Mouse (Mus musculus) stomach, embryonic 15.5 days (tissue): ENCODE results near the gene Rcan2. TPM values are rescaled to one million over a fixed set of nuclear protein-coding genes. Genes with fewer than 3 reads are reported as not detected.
A peak's percentile ranks its signal among the peaks of the same experiment; 100 is the strongest.

Source experiments
- ATAC-seq: fragments of 200-750 bp; cut with Nextera tagmentation; 2 replicates; pipeline ENCODE4 v1.8.0; 2017; ENCODE audit warnings: low read depth, moderate number of reproducible peaks, moderate TSS enrichment; ENCODE audit not compliant: insufficient read depth, low FRiP score
- H3K27ac ChIP-seq: fragments of 300-500 bp; sonication (generic); 2 replicates; pipeline ENCODE4 v1.5.1; 2015; ENCODE audit warnings: mild to moderate bottlenecking, inconsistent platforms
- H3K27me3 ChIP-seq: fragments of 300-500 bp; sonication (generic); replicated peaks from 2 replicates; pipeline ENCODE4 v1.6.1; 2015; ENCODE audit warnings: inconsistent platforms
- H3K36me3 ChIP-seq: fragments of 300-500 bp; sonication (generic); 2 replicates; pipeline ENCODE4 v1.6.1; 2015; ENCODE audit warnings: inconsistent platforms
- H3K4me1 ChIP-seq: fragments of 300-500 bp; sonication (generic); 2 replicates; pipeline ENCODE4 v1.6.1; 2015; ENCODE audit warnings: inconsistent platforms
- H3K4me2 ChIP-seq: fragments of 300-500 bp; sonication (generic); 2 replicates; pipeline ENCODE4 v1.6.1; 2015; ENCODE audit warnings: mild to moderate bottlenecking, inconsistent platforms
- H3K4me3 ChIP-seq: fragments of 300-500 bp; sonication (generic); replicated peaks from 2 replicates; pipeline ENCODE4 v1.5.1; 2015; ENCODE audit warnings: inconsistent platforms
- H3K9ac ChIP-seq: fragments of 300-500 bp; sonication (generic); 2 replicates; pipeline ENCODE4 v1.6.1; 2015; ENCODE audit warnings: inconsistent platforms
- H3K9me3 ChIP-seq: fragments of 300-500 bp; sonication (generic); 2 replicates; pipeline ENCODE4 v1.6.1; 2016; ENCODE audit warnings: inconsistent platforms
- WGBS: fragments of 180-500 bp; shearing (Covaris S2); methylation state at CpG from one replicate; pipeline ENCODE4 v1.1.7; 2015; 5-methylcytosine and 5-hydroxymethylcytosine counted together
- polyA plus RNA-seq: library from polyadenylated mRNA; unstranded; fragments of >200 nt; fragmentation: Nextera tagmentation; extraction: Ambion mirVana; gene quantifications from 2 replicates; pipeline ENCODE4 v1.2.1, GENCODE M21; 2015

The Rcan2 gene
- 12.5 and 14.3 TPM in 2 replicates for polyA plus RNA-seq

- Histone ChIP-seq H3K36me3 (no peaks in the 10 kb centered on the region), H3K27me3 (peaks cover 5% of the 10 kb centered on the region), H3K4me1 (peaks cover 6% of the 10 kb centered on the region), H3K27ac (peak within 1 kb of the TSS; percentile 40; the same call in 1 of the 2 replicates), H3K9me3 (no peaks in the 10 kb centered on the region), H3K9ac (peak within 1 kb of the TSS; percentile 44), H3K4me2 (peak within 1 kb of the TSS; percentile 97), H3K4me3 (peak within 1 kb of the TSS; percentile 59)
- WGBS: 3% methylated on average over 7 of the region's 7 CpGs
- 0 out of 2 replicates have a peak, but pooled peaks have one; percentile 47 for ATAC-seq
These were observed at the start of gene Rcan2 for GRCm38 (mm10) chr17:43801077-43801476. Gene Rcan2, plus strand, starts transcription at chr17:43801351.

DNA sequence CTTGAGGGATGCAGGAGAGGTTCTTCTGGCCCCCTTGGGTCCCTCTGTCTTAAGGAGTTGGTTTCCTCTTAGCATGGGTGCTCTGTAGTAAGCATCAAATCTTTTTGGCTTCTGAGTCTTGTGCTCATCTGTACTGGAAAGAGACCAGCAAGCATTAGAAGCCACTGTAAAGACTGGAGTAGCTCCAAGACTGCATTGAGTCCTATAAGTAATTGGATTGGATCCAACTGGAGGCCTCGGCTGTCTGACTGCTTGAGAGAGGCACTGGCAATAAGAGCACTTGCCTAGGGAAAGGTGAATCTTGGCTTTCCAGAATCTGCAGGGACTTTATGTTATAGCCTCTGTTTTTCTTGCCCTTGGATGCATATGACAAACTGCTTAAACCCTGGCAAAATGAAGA lies 48.3 kb upstream of the Rcan2 start:
- no peaks in the 10 kb centered on the region for H3K27me3 ChIP-seq
- H3K4me2 ChIP-seq: no peak overlapping the region
- no peaks in the 10 kb centered on the region for H3K36me3 ChIP-seq
- H3K27ac ChIP-seq: no peak overlapping the region
- no peaks in the 10 kb centered on the region for H3K9me3 ChIP-seq
- H3K4me3 ChIP-seq: no peak overlapping the region
- ATAC-seq: no peak
- H3K9ac ChIP-seq: no peak overlapping the region
- no peaks in the 10 kb centered on the region for H3K4me1 ChIP-seq
- WGBS: 25% methylated on average over 1 of the region's 1 CpGs

GRCm38 (mm10) chr17:43754687-43755086 lies 46.5 kb upstream of the Rcan2 start:
- H3K27me3 ChIP-seq: no peaks in the 10 kb centered on the region
- no peak for ATAC-seq
- no peak overlapping the region for H3K4me3 ChIP-seq
- no peak overlapping the region for H3K9ac ChIP-seq
- H3K4me2 ChIP-seq: no peak overlapping the region
- H3K9me3 ChIP-seq: no peaks in the 10 kb centered on the region
- H3K36me3 ChIP-seq: no peaks in the 10 kb centered on the region
- H3K27ac ChIP-seq: no peak overlapping the region
- H3K4me1 ChIP-seq: peaks cover 6% of the 10 kb centered on the region; the same call in 1 of the 2 replicates
- 58% methylated on average over 5 of the region's 5 CpGs for WGBS

- peaks cover 6% of the 10 kb centered on the region; the same call in 1 of the 2 replicates for H3K4me1 ChIP-seq
- no peaks in the 10 kb centered on the region for H3K9me3 ChIP-seq
- no peak overlapping the region for H3K27ac ChIP-seq
- no peaks in the 10 kb centered on the region for H3K27me3 ChIP-seq
- H3K4me3 ChIP-seq: no peak overlapping the region
- H3K36me3 ChIP-seq: no peaks in the 10 kb centered on the region
- 20% methylated on average over 15 of the region's 15 CpGs for WGBS
- 0 out of 2 replicates have a peak overlapping the region, but pooled peaks have one; percentile 25 for H3K4me2 ChIP-seq
- ATAC-seq: peak; percentile 82; the same call in 1 of the 2 replicates
- no peak overlapping the region for H3K9ac ChIP-seq
These were observed 42.4 kb upstream of the Rcan2 start for GRCm38 (mm10) chr17:43758607-43759259.

- WGBS: 62% methylated on average over 4 of the region's 4 CpGs
- no peak overlapping the region for H3K27ac ChIP-seq
- no peak overlapping the region for H3K4me2 ChIP-seq
- H3K4me1 ChIP-seq: no peaks in the 10 kb centered on the region
- no peak overlapping the region for H3K9ac ChIP-seq
- H3K4me3 ChIP-seq: no peak overlapping the region
- H3K27me3 ChIP-seq: no peaks in the 10 kb centered on the region
- no peaks in the 10 kb centered on the region for H3K36me3 ChIP-seq
- ATAC-seq: no peak
- H3K9me3 ChIP-seq: no peaks in the 10 kb centered on the region
These were observed 16.6 kb upstream of the Rcan2 start for GRCm38 (mm10) chr17:43784531-43784930.

DNA sequence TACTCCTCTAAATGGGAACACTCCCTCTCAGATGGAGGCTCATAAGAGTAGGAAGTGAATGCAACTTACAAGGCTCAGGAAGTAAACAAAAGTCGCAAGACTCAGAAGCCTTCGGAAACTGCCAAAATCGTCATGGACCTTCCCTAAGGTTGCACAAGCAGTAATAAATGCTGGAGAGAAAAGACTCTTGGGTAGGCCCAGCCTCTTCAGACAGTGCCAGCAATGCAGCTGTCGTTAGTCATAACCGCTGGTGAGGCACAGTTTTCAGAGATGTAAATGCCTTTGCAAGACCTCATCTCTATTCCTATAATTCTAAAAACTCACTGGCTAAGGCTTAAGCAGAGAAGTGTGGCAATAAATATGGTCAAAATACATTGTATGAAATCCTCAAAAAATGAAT lies 12.9 kb upstream of the Rcan2 start:
- no peaks in the 10 kb centered on the region for H3K36me3 ChIP-seq
- WGBS: 88% methylated on average over 5 of the region's 5 CpGs
- no peak overlapping the region for H3K4me2 ChIP-seq
- H3K4me3 ChIP-seq: no peak overlapping the region
- ATAC-seq: no peak
- no peaks in the 10 kb centered on the region for H3K4me1 ChIP-seq
- no peaks in the 10 kb centered on the region for H3K9me3 ChIP-seq
- H3K27me3 ChIP-seq: no peaks in the 10 kb centered on the region
- H3K27ac ChIP-seq: no peak overlapping the region
- H3K9ac ChIP-seq: no peak overlapping the region

GRCm38 (mm10) chr17:43789376-43789775 lies 11.8 kb upstream of the Rcan2 start:
- H3K4me1 ChIP-seq: no peaks in the 10 kb centered on the region
- no peak overlapping the region for H3K4me3 ChIP-seq
- no peaks in the 10 kb centered on the region for H3K36me3 ChIP-seq
- H3K27ac ChIP-seq: no peak overlapping the region
- no peaks in the 10 kb centered on the region for H3K9me3 ChIP-seq
- no peaks in the 10 kb centered on the region for H3K27me3 ChIP-seq
- ATAC-seq: no peak
- H3K4me2 ChIP-seq: no peak overlapping the region
- H3K9ac ChIP-seq: no peak overlapping the region

- Histone ChIP-seq H3K27ac (no peak overlapping the region), H3K4me3 (no peak overlapping the region), H3K4me2 (no peak overlapping the region), H3K36me3 (no peaks in the 10 kb centered on the region), H3K4me1 (no peaks in the 10 kb centered on the region), H3K9me3 (no peaks in the 10 kb centered on the region), H3K9ac (no peak overlapping the region), H3K27me3 (no peaks in the 10 kb centered on the region)
- no peak for ATAC-seq
- 93% methylated on average over 3 of the region's 3 CpGs for WGBS
These were observed 9.4 kb upstream of the Rcan2 start for GRCm38 (mm10) chr17:43791751-43792150.

DNA sequence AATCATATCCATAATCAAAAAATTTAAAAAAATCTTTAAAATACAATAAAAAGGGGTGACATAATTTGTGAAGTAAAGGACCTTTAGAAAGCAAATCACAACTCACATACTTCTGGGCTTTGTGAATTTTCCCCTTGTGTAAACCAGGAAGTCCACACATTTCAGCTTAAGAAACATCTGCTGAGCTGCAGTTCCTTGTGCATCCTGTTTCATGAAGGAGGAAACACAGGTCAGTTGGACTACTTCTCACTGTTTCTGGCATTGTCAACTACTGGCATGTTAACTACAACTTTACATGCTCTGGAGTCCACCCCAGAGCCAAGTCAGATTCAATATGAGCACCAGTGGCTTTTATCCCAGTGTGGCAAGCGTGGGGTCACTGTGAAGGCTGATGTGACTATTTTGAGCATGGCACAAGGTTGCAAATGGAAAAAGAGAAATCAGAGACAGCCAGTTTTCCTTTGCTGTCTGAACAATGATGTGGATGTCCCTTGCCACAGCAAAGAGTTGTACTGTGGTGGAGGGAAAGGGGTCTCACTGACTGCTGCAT lies 6.3 kb upstream of the Rcan2 start:
- ATAC-seq: no peak
- Histone ChIP-seq H3K9ac (no peak overlapping the region), H3K27ac (no peak overlapping the region), H3K9me3 (no peaks in the 10 kb centered on the region), H3K36me3 (no peaks in the 10 kb centered on the region), H3K4me3 (no peak overlapping the region), H3K4me1 (no peaks in the 10 kb centered on the region), H3K4me2 (no peak overlapping the region), H3K27me3 (no peaks in the 10 kb centered on the region)
- WGBS: 56% methylated on average over 1 of the region's 1 CpGs

DNA sequence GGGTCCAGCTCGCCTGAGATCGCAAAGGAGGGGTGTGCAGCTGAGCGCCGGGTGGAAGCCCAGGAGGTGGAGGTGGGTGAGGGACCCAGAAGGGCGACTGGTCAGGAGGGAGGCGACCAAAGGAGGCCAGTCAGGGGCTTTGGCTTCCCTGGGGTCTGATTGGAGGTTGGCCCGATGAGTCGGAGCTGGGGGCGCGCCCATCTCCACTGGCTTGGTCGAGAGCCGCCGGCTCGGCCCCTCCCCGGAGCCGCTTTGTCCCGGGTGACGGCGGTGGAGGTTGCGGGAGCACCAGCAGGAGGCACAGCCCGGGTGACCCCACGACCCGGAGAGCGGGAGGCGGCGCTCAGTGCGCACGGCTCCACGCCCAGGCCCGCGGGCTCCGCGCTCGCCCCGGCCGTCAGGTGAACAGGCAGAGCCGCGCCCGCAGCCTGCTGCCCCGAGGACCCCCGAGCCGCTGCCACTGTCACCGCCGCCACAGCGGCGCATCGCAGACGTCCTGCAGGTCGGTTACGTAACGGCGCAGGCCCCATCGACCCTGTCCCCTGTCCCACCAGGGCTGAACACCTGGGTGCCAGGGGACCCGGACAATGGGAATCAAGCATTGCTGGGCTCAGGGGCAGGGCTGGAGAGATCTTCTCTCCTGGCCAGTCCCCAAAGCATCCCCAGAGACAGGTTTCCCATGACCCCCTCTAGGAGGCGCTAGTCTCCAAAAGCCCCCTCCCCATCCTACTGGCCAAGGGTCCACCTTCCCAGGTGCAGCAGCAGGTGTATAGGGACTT lies 633 bp downstream of the Rcan2 start:
- Histone ChIP-seq H3K9me3 (no peaks in the 10 kb centered on the region), H3K4me3 (peak overlapping the region; percentile 59), H3K27me3 (peaks cover 5% of the 10 kb centered on the region), H3K4me2 (peak overlapping the region; percentile 97), H3K27ac (peak overlapping the region; percentile 40; the same call in 1 of the 2 replicates), H3K4me1 (peaks cover 6% of the 10 kb centered on the region), H3K9ac (peak overlapping the region; percentile 44), H3K36me3 (no peaks in the 10 kb centered on the region)
- ATAC-seq: peak; percentile 81
- WGBS: under 1% methylated on average over 53 of the region's 55 CpGs

- H3K27me3 ChIP-seq: peaks cover 5% of the 10 kb centered on the region
- 46% methylated on average over 11 of the region's 11 CpGs for WGBS
- no peak overlapping the region; the same call in 1 of the 2 replicates for H3K27ac ChIP-seq
- H3K4me2 ChIP-seq: peak overlapping the region; percentile 97
- peak overlapping the region; percentile 59 for H3K4me3 ChIP-seq
- no peak for ATAC-seq
- H3K4me1 ChIP-seq: peaks cover 6% of the 10 kb centered on the region
- H3K36me3 ChIP-seq: no peaks in the 10 kb centered on the region
- H3K9me3 ChIP-seq: no peaks in the 10 kb centered on the region
- H3K9ac ChIP-seq: no peak overlapping the region
These were observed 1.3 kb downstream of the Rcan2 start for GRCm38 (mm10) chr17:43802414-43802813.

- Histone ChIP-seq H3K36me3 (no peaks in the 10 kb centered on the region), H3K9me3 (no peaks in the 10 kb centered on the region), H3K4me1 (peaks cover 6% of the 10 kb centered on the region), H3K4me2 (no peak overlapping the region), H3K27ac (no peak overlapping the region), H3K27me3 (peaks cover 5% of the 10 kb centered on the region), H3K9ac (no peak overlapping the region), H3K4me3 (no peak overlapping the region)
- ATAC-seq: no peak
- 74% methylated on average over 2 of the region's 2 CpGs for WGBS
These were observed 2.0 kb downstream of the Rcan2 start for GRCm38 (mm10) chr17:43803111-43803510.
